Mouse (Mus musculus): Measurements from ENCODE around the gene Tnfrsf1a.
"Not testable (repeated sequence)": the region's sequence is repeated elsewhere in the genome, so short reads cannot be mapped to it uniquely, and the experiment has no call there.

DNA sequence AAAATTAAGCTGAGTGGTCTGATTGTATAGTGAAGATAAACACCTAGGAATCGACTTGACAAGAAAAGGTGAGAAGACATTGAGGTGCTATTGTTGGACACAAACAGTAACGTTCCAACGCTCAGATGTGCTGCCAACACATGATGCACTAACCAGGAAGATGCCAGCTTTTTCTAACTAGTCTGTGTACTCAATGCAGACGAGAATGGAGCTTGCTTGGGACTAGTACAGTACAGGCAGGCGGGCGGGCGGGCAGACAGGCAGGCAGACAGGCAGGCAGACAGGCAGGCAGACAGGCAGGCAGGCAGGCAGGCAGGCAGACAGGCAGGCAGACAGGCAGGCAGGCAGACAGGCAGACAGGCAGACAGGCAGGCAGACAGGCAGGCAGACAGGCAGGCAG lies 44.8 kb upstream of the Tnfrsf1a start:
- TF ChIP-seq CTCF (IDR thresholded peaks at IDR 0.05; ENCODE audit: low read depth, low read length); POLR2A (IDR thresholded peaks at IDR 0.05; ENCODE audit: borderline replicate concordance, low read depth, low read length): not testable (repeated sequence)
